Mouse (Mus musculus): ENCODE measurements around the gene Gjd3. TPM values are rescaled to one million over a fixed set of nuclear protein-coding genes. Genes with fewer than 3 reads are reported as not detected.

The Gjd3 gene
- polyA plus RNA-seq (2012; rRNA removed) = 1.5 and 2.3 TPM in 2 replicates

GRCm38 (mm10) chr11:98982773-98983133, at the start of gene Gjd3:
Gene Gjd3 (minus strand): TSS chr11:98983016.

GRCm38 (mm10) chr11:99023500-99024467, 41.0 kb upstream of the Gjd3 start, which contains the start of gene Top2a:
Gene Top2a (minus strand): TSS chr11:99024189.

Other genes starting within 250 kb of the Gjd3 start
- 555 and 616 TPM in 2 replicates for gene Thra, start 242.4 kb downstream of the Gjd3 start, polyA plus RNA-seq (2012; rRNA removed)
- 2.9 and 3.1 TPM in 2 replicates for gene Nr1d1, start 207.7 kb downstream of the Gjd3 start, polyA plus RNA-seq (2012; rRNA removed)
- gene Msl1, start 187.5 kb downstream of the Gjd3 start, polyA plus RNA-seq (2012; rRNA removed) = 108 and 118 TPM in 2 replicates
- gene Casc3, start 178.1 kb downstream of the Gjd3 start, polyA plus RNA-seq (2012; rRNA removed) = 74.2 and 75.0 TPM in 2 replicates
- 19.3 and 26.6 TPM in 2 replicates for gene Rapgefl1, start 146.2 kb downstream of the Gjd3 start, polyA plus RNA-seq (2012; rRNA removed)
- 11.4 and 11.6 TPM in 2 replicates for gene Wipf2, start 119.4 kb downstream of the Gjd3 start, polyA plus RNA-seq (2012; rRNA removed)
- gene Cdc6, start 75.2 kb downstream of the Gjd3 start, polyA plus RNA-seq (2012; rRNA removed) = 7.7 and 8.2 TPM in 2 replicates
- 10.6 and 16.7 TPM in 2 replicates for gene Rara, start 55.2 kb downstream of the Gjd3 start, polyA plus RNA-seq (2012; rRNA removed)
- 78.7 and 104 TPM in 2 replicates for gene Top2a, start 41.2 kb upstream of the Gjd3 start, polyA plus RNA-seq (2012; rRNA removed)
- gene Igfbp4, start 58.2 kb upstream of the Gjd3 start, polyA plus RNA-seq (2012; rRNA removed) = 178 and 324 TPM in 2 replicates
- 0.14 and 0.23 TPM in 2 replicates for gene Tns4, start 106.3 kb upstream of the Gjd3 start, polyA plus RNA-seq (2012; rRNA removed)
- gene Ccr7, start 172.1 kb upstream of the Gjd3 start, polyA plus RNA-seq (2012; rRNA removed) = 0.22 and 0.45 TPM in 2 replicates
- 293 and 337 TPM in 2 replicates for gene Smarce1, start 248.0 kb upstream of the Gjd3 start, polyA plus RNA-seq (2012; rRNA removed)